Mouse (Mus musculus): ENCODE results near the gene Steap1. TPM values are rescaled to one million over a fixed set of nuclear protein-coding genes. Genes with fewer than 3 reads are reported as not detected.

The Steap1 gene
- total RNA-seq, 1 experiment: 45.6 TPM

DNA sequence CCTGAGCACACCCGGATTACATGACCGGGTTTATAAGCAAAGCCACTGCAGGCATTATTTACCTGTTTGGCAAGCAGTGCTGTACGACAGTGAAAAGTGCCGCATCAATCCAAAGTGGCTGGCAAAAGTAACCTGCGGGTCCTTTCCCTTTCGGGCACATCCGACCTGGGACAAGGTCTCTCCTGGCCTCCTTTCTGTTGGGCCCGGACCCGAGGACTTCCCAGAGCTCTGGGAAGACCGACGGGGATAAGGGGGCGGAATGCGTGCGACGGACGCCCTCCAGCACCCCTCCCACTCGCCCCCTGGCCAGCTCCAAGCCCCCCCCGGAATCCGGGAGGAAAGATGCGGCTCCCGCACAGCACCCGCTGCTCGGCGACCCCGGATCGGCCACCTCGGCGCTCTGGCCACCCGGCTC, 55.6 kb downstream of the Steap1 start:
- Histone ChIP-seq H3K4me1 (ENCODE audit: control insufficient read depth in 2 of 2, insufficient read depth in 2 of 2, low read length in 2 of 2, poor library complexity in 1 of 2) (peaks cover 6 to 8% of the 10 kb centered on the region in 2 experiments; a peak in 3 of 4 replicates), H3K36me3 (ENCODE audit: control insufficient read depth, insufficient read depth, low read length, poor library complexity, severe bottlenecking) (no peaks in the 10 kb centered on the region), H3K9me3 (ENCODE audit: control insufficient read depth, insufficient read depth, low read depth, low read length) (no peaks in the 10 kb centered on the region), H3K27ac (ENCODE audit: insufficient read depth, low read depth, low read length, poor library complexity, severe bottlenecking) (peak overlapping the region; percentile 32), H3K9ac (ENCODE audit: insufficient read depth, low read depth, low read length, poor library complexity, severe bottlenecking) (peak overlapping the region; percentile 90), H3K4me3 (ENCODE audit: insufficient read depth in 1 of 2, low read depth in 1 of 2, low read length in 2 of 2, poor library complexity in 1 of 2, severe bottlenecking in 1 of 2) (peak overlapping the region; percentile 80 to 96)
- TF ChIP-seq MAFK (IDR thresholded peaks at IDR 0.05; ENCODE audit: insufficient read depth, low read depth, low read length) (no peak), ZNF384 (IDR thresholded peaks at IDR 0.05; ENCODE audit: low read depth, low read length) (no peak), CHD2 (IDR thresholded peaks at IDR 0.05; ENCODE audit: low read depth, low read length) (no peak), HCFC1 (IDR thresholded peaks at IDR 0.05; ENCODE audit: borderline replicate concordance, insufficient read depth, low read length) (no peak), ZC3H11A (IDR thresholded peaks at IDR 0.05; ENCODE audit: borderline replicate concordance, low read depth, low read length) (no peak)
- DNase-seq (ENCODE audit: low read depth, low spot score): no peak
- in situ Hi-C loops (cut with MboI; ENCODE audit: low sequenced_read_pairs in 2 of 2, unreplicated experiment in 2 of 2): no loop called here

DNA sequence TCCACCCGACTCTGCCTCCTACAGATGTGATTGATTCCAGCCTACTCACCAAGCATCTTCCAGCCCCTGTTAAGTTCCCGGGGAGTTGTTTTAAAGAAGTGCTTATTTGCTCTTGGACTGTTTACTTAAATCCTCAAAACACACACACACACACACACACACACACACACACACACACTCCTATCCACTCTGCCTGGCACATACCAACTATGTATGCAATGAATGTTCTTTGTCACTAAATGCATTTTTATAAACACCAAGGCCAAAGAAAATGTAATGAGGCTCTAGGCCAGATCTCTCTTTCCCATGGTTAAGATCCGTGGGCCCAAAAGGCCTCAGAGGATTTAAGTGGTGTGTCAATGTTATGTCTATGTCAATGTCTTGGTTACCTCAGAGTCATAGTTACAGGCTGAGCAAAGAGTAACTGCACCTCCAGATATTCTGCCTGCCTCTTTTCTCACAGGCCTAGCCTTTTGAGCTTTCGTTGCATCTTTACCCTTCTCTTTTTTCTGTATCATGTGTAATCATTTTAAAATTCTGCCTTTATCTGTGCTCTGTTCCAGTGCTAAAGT, 56.9 kb downstream of the Steap1 start:
- in situ Hi-C loops (cut with MboI; ENCODE audit: low sequenced_read_pairs in 2 of 2, unreplicated experiment in 2 of 2): no loop called here
- TF ChIP-seq HCFC1 (IDR thresholded peaks at IDR 0.05; ENCODE audit: borderline replicate concordance, insufficient read depth, low read length) (no peak), CHD2 (IDR thresholded peaks at IDR 0.05; ENCODE audit: low read depth, low read length) (no peak), MAFK (IDR thresholded peaks at IDR 0.05; ENCODE audit: insufficient read depth, low read depth, low read length) (no peak), ZC3H11A (IDR thresholded peaks at IDR 0.05; ENCODE audit: borderline replicate concordance, low read depth, low read length) (no peak), ZNF384 (IDR thresholded peaks at IDR 0.05; ENCODE audit: low read depth, low read length) (no peak)
- no peak overlapping the region for H3K4me3 ChIP-seq (ENCODE audit: insufficient read depth in 1 of 2, low read depth in 1 of 2, low read length in 2 of 2, poor library complexity in 1 of 2, severe bottlenecking in 1 of 2)
- H3K27ac ChIP-seq (ENCODE audit: insufficient read depth, low read depth, low read length, poor library complexity, severe bottlenecking): no peak overlapping the region
- no peak overlapping the region for H3K9ac ChIP-seq (ENCODE audit: insufficient read depth, low read depth, low read length, poor library complexity, severe bottlenecking)
- peaks cover 7 to 15% of the 10 kb centered on the region in 2 experiments; a peak in 3 of 4 replicates for H3K4me1 ChIP-seq (ENCODE audit: control insufficient read depth in 2 of 2, insufficient read depth in 2 of 2, low read length in 2 of 2, poor library complexity in 1 of 2)
- no peaks in the 10 kb centered on the region for H3K9me3 ChIP-seq (ENCODE audit: control insufficient read depth, insufficient read depth, low read depth, low read length)
- DNase-seq (ENCODE audit: low read depth, low spot score): no peak
- no peaks in the 10 kb centered on the region for H3K36me3 ChIP-seq (ENCODE audit: control insufficient read depth, insufficient read depth, low read length, poor library complexity, severe bottlenecking)

DNA sequence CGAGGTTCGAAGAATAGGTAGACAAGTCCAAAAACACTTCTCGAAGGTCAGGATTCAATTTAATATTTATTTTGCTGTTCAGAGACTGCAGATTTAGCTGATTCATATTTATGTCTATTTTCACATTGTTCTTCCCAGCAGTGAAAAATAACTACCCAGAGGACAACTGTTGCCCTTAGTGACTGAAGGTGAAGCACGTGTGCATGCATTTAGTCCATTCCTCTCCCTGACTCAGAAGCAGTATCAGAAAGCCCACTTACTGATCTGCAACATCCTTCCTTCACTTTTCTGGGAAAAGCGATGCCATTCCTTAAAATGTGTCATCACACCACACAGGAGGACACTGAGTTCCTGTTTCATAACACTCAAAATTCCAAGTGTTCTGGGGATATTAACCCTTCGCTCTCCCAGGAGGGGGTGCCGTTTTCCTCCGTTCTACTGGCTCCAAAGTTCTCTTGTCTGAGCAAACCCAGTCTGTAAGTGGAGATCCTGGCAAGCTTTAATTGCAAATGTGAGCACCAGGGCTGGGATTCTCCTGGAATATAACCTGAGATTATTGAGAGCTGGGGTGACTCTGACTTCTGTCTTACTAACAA, 60.1 kb downstream of the Steap1 start:
- DNase-seq (ENCODE audit: low read depth, low spot score): no peak
- no peaks in the 10 kb centered on the region for H3K36me3 ChIP-seq (ENCODE audit: control insufficient read depth, insufficient read depth, low read length, poor library complexity, severe bottlenecking)
- TF ChIP-seq CHD2 (IDR thresholded peaks at IDR 0.05; ENCODE audit: low read depth, low read length): no peak
- TF ChIP-seq ZNF384 (IDR thresholded peaks at IDR 0.05; ENCODE audit: low read depth, low read length): no peak
- no peak for TF ChIP-seq MAFK (IDR thresholded peaks at IDR 0.05; ENCODE audit: insufficient read depth, low read depth, low read length)
- no peak for TF ChIP-seq HCFC1 (IDR thresholded peaks at IDR 0.05; ENCODE audit: borderline replicate concordance, insufficient read depth, low read length)
- no peak for TF ChIP-seq ZC3H11A (IDR thresholded peaks at IDR 0.05; ENCODE audit: borderline replicate concordance, low read depth, low read length)
- no peak overlapping the region for H3K9ac ChIP-seq (ENCODE audit: insufficient read depth, low read depth, low read length, poor library complexity, severe bottlenecking)
- in situ Hi-C loops (cut with MboI; ENCODE audit: low sequenced_read_pairs in 2 of 2, unreplicated experiment in 2 of 2): no loop called here
- H3K9me3 ChIP-seq (ENCODE audit: control insufficient read depth, insufficient read depth, low read depth, low read length): no peaks in the 10 kb centered on the region
- H3K4me3 ChIP-seq (ENCODE audit: insufficient read depth in 1 of 2, low read depth in 1 of 2, low read length in 2 of 2, poor library complexity in 1 of 2, severe bottlenecking in 1 of 2): no peak overlapping the region
- H3K4me1 ChIP-seq (ENCODE audit: control insufficient read depth in 2 of 2, insufficient read depth in 2 of 2, low read length in 2 of 2, poor library complexity in 1 of 2): peaks cover 8 to 18% of the 10 kb centered on the region in 2 experiments; a peak in 3 of 4 replicates
- no peak overlapping the region for H3K27ac ChIP-seq (ENCODE audit: insufficient read depth, low read depth, low read length, poor library complexity, severe bottlenecking)

DNA sequence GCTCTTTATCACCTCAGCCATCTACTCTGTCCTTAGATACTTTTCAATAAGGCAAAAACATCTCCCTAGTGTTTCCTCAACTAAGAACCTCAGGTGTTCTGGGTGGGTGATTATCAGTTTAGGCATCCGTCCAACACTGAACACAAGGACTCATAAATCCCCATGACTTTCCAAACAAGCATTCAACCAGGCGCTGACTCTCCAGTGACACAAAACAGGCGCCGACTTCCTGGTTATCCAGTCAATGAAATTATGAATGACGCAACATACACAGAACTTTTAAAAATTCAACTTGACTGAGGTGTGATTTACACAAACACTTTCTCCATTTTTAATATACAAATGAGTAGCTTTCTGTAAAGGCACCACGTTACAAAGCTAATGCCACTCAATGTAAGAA, 60.9 kb downstream of the Steap1 start:
- DNase-seq (ENCODE audit: low read depth, low spot score): no peak
- H3K9ac ChIP-seq (ENCODE audit: insufficient read depth, low read depth, low read length, poor library complexity, severe bottlenecking): no peak overlapping the region
- TF ChIP-seq ZC3H11A (IDR thresholded peaks at IDR 0.05; ENCODE audit: borderline replicate concordance, low read depth, low read length): no peak
- no peak for TF ChIP-seq ZNF384 (IDR thresholded peaks at IDR 0.05; ENCODE audit: low read depth, low read length)
- no peak for TF ChIP-seq CHD2 (IDR thresholded peaks at IDR 0.05; ENCODE audit: low read depth, low read length)
- TF ChIP-seq HCFC1 (IDR thresholded peaks at IDR 0.05; ENCODE audit: borderline replicate concordance, insufficient read depth, low read length): no peak
- no peak for TF ChIP-seq MAFK (IDR thresholded peaks at IDR 0.05; ENCODE audit: insufficient read depth, low read depth, low read length)
- no peaks in the 10 kb centered on the region for H3K9me3 ChIP-seq (ENCODE audit: control insufficient read depth, insufficient read depth, low read depth, low read length)
- H3K4me1 ChIP-seq (ENCODE audit: control insufficient read depth in 2 of 2, insufficient read depth in 2 of 2, low read length in 2 of 2, poor library complexity in 1 of 2): peaks cover 7 to 18% of the 10 kb centered on the region in 2 experiments; a peak in 3 of 4 replicates
- peak overlapping the region; percentile 19; the same call in 1 of the 2 replicates for H3K27ac ChIP-seq (ENCODE audit: insufficient read depth, low read depth, low read length, poor library complexity, severe bottlenecking)
- no peaks in the 10 kb centered on the region for H3K36me3 ChIP-seq (ENCODE audit: control insufficient read depth, insufficient read depth, low read length, poor library complexity, severe bottlenecking)
- in situ Hi-C loops (cut with MboI; ENCODE audit: low sequenced_read_pairs in 2 of 2, unreplicated experiment in 2 of 2): no loop called here
- H3K4me3 ChIP-seq (ENCODE audit: insufficient read depth in 1 of 2, low read depth in 1 of 2, low read length in 2 of 2, poor library complexity in 1 of 2, severe bottlenecking in 1 of 2): no peak overlapping the region

Measured in ES-E14 (cell line).